Mouse (Mus musculus) ES-E14 (cell line): Measurements from ENCODE around the gene Hinfp. TPM values are rescaled to one million over a fixed set of nuclear protein-coding genes. Genes with fewer than 3 reads are reported as not detected.

Source experiments
- DNase-seq: peaks from one replicate; pipeline ENCODE4 v3.0.0-alpha.2; 2013; ENCODE audit warnings: low read depth, low spot score
- H3K27ac ChIP-seq: 2 replicates; pipeline ENCODE4 v1.5.1; 2012; ENCODE audit warnings: low read depth, mild to moderate bottlenecking, low read length, moderate library complexity, mixed read lengths; ENCODE audit not compliant: poor library complexity, insufficient read depth, severe bottlenecking
- H3K36me3 ChIP-seq: 2 replicates; pipeline ENCODE4 v1.6.1; 2012; ENCODE audit warnings: mild to moderate bottlenecking, low read length, moderate library complexity, mixed read lengths; ENCODE audit not compliant: control insufficient read depth, poor library complexity, insufficient read depth, severe bottlenecking
- H3K4me1 ChIP-seq, 2 experiments: fragments of 150-350 bp in 1 of 2; sonication (generic) in 1 of 2; 2 replicates each; pipeline ENCODE4 v1.6.1; 2012; ENCODE audit warnings: low read length in 2 of 2, mild to moderate bottlenecking in 1 of 2, mixed read lengths in 1 of 2; ENCODE audit not compliant: control insufficient read depth in 2 of 2, insufficient read depth in 2 of 2, poor library complexity in 1 of 2
- H3K4me3 ChIP-seq, 2 experiments: fragments of 150-350 bp in 1 of 2; sonication (generic) in 1 of 2; 2 replicates each; pipeline ENCODE4 v1.5.1; 2012; ENCODE audit warnings: low read length in 2 of 2, low read depth in 1 of 2, mild to moderate bottlenecking in 1 of 2, mixed read lengths in 1 of 2; ENCODE audit not compliant: insufficient read depth in 1 of 2, poor library complexity in 1 of 2, severe bottlenecking in 1 of 2
- H3K9ac ChIP-seq: 2 replicates; pipeline ENCODE4 v1.6.1; 2012; ENCODE audit warnings: low read depth, mild to moderate bottlenecking, low read length, mixed read lengths; ENCODE audit not compliant: poor library complexity, insufficient read depth, severe bottlenecking
- H3K9me3 ChIP-seq: fragments of 150-350 bp; sonication (generic); 2 replicates; pipeline ENCODE4 v1.6.1; 2012; ENCODE audit warnings: low read depth, mild to moderate bottlenecking, low read length; ENCODE audit not compliant: control insufficient read depth, insufficient read depth
- CHD2 ChIP-seq: IDR thresholded peaks from 2 replicates; pipeline ENCODE4 v1.6.1; 2014; ENCODE audit warnings: mild to moderate bottlenecking, low read depth, low read length, inconsistent platforms
- HCFC1 ChIP-seq: IDR thresholded peaks from 2 replicates; pipeline ENCODE4 v1.6.1; 2012; ENCODE audit warnings: low read length, inconsistent platforms, borderline replicate concordance; ENCODE audit not compliant: insufficient read depth
- MAFK ChIP-seq: IDR thresholded peaks from 2 replicates; pipeline ENCODE4 v1.6.1; 2014; ENCODE audit warnings: mild to moderate bottlenecking, low read depth, low read length, inconsistent platforms; ENCODE audit not compliant: insufficient read depth
- ZC3H11A ChIP-seq: IDR thresholded peaks from 2 replicates; pipeline ENCODE4 v1.6.1; 2012; ENCODE audit warnings: low read depth, mild to moderate bottlenecking, inconsistent platforms, low read length, borderline replicate concordance
- ZNF384 ChIP-seq: IDR thresholded peaks from 2 replicates; pipeline ENCODE4 v1.6.1; 2012; ENCODE audit warnings: low read depth, low read length, inconsistent platforms
- in situ Hi-C, 2 experiments: fragments of 600-800 bp; cut with MboI; formaldehyde crosslinking; loops; one replicate each; pipeline ENCODE4 v1.15.1; 2025; ENCODE audit warnings: low sequenced_read_pairs in 2 of 2, inconsistent platforms in 1 of 2; ENCODE audit not compliant: unreplicated experiment in 2 of 2
- total RNA-seq: library from RNA; depleted of rRNA; stranded (reverse); fragments of 300-350 nt; gene quantifications from 2 replicates; pipeline ENCODE4 v1.2.3, GENCODE M21; 2012; rRNA removed

Gene Hinfp
- 29.1 and 38.3 TPM in 2 replicates for total RNA-seq

GRCm38 (mm10) chr9:44305466-44306079 lies at the start of gene Hinfp:
Gene Hinfp, minus strand, starts transcription at chr9:44305671.
- Histone ChIP-seq H3K9ac (peak within 1 kb of the TSS; percentile 94), H3K9me3 (no peaks in the 10 kb centered on the region), H3K4me1 (peaks cover 6 to 14% of the 10 kb centered on the region in 2 experiments), H3K4me3 (peak within 1 kb of the TSS; percentile 87 to 93), H3K36me3 (peaks cover 5% of the 10 kb centered on the region), H3K27ac (peak within 1 kb of the TSS; percentile 66)
- TF ChIP-seq MAFK (no peak), HCFC1 (peak; percentile 69), ZC3H11A (no peak), CHD2 (no peak)
- DNase-seq, result peak; percentile 99
- in situ Hi-C loops, result no loop called here

- no peaks in the 10 kb centered on the region for H3K9me3 ChIP-seq
- TF ChIP-seq ZNF384, result no peak
- TF ChIP-seq CHD2, result no peak
- no peak for TF ChIP-seq ZC3H11A
- no peak for TF ChIP-seq HCFC1
- no peak for TF ChIP-seq MAFK
- in situ Hi-C loops, result no loop called here
- no peak overlapping the region for H3K4me3 ChIP-seq
- H3K36me3 ChIP-seq, result peaks cover 53% of the 10 kb centered on the region
- peaks cover 0 to 2% of the 10 kb centered on the region in 2 experiments; a peak in 1 of 4 replicates for H3K4me1 ChIP-seq
- no peak overlapping the region for H3K27ac ChIP-seq
- no peak for DNase-seq
- H3K9ac ChIP-seq, result no peak overlapping the region
These were observed 47.7 kb upstream of the Hinfp start for GRCm38 (mm10) chr9:44353142-44353541.

DNA sequence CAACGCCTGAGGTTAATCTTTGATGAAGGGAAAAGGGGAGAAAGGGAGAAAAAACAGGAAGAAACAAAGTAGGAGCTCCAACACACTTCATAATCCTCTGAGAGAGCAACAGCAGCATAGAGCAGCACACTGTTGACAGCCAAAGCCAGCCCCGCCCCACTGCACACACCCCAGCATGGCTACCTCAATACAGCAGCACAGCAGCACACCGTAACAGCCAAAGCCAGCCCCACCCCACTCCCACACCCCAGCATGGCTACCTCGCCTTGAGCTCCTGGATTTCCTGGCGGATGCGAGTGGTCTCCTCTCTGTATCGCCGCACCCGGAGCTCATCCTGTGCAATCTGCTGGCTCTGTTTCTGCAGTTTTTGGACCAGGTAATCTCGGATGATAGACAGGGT lies 46.9 kb upstream of the Hinfp start:
- Histone ChIP-seq H3K9me3 (no peaks in the 10 kb centered on the region), H3K9ac (0 out of 2 replicates have a peak overlapping the region, but pooled peaks have one; percentile 39), H3K4me3 (peak overlapping the region; percentile 12 to 36; a peak in 1 of 4 replicates), H3K27ac (no peak overlapping the region), H3K4me1 (peaks cover 0 to 6% of the 10 kb centered on the region in 2 experiments; a peak in 1 of 4 replicates), H3K36me3 (peaks cover 49% of the 10 kb centered on the region)
- in situ Hi-C loops, result no loop called here
- DNase-seq, result no peak
- no peak for TF ChIP-seq ZNF384
- no peak for TF ChIP-seq CHD2
- TF ChIP-seq MAFK, result no peak
- no peak for TF ChIP-seq HCFC1
- TF ChIP-seq ZC3H11A, result no peak

- peaks cover 2 to 9% of the 10 kb centered on the region in 2 experiments; a peak in 1 of 4 replicates for H3K4me1 ChIP-seq
- TF ChIP-seq HCFC1, result no peak
- no peak for TF ChIP-seq CHD2
- no peak for TF ChIP-seq ZC3H11A
- no peak for TF ChIP-seq ZNF384
- no peak for TF ChIP-seq MAFK
- no peaks in the 10 kb centered on the region for H3K9me3 ChIP-seq
- no peak overlapping the region for H3K9ac ChIP-seq
- no peak overlapping the region for H3K4me3 ChIP-seq
- in situ Hi-C loops, result no loop called here
- peaks cover 42% of the 10 kb centered on the region for H3K36me3 ChIP-seq
- no peak for DNase-seq
- no peak overlapping the region for H3K27ac ChIP-seq
These were observed 45.9 kb upstream of the Hinfp start for GRCm38 (mm10) chr9:44351396-44351795.

DNA sequence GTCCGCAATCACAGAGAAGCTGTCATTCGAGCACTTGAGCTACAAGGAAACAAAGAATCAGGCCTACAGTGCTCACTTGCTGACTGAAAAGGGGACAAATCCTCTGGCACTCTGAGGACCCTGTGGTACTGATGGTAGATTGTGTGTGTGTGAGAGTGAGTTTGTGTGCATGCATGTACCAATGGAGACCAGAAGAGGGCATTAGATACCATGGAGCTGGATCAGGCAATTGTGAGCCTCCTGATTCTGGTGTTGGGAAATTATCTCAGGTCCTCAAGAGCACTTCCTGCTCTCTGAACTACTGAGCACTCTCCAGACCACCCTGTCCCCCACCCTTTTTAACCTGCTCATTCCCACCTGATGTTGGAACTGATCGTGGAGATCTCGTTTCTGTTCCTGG lies 43.1 kb upstream of the Hinfp start:
- TF ChIP-seq ZC3H11A, result no peak
- no peak for TF ChIP-seq CHD2
- TF ChIP-seq MAFK, result no peak
- no peak for TF ChIP-seq ZNF384
- TF ChIP-seq HCFC1, result no peak
- Histone ChIP-seq H3K4me3 (no peak overlapping the region), H3K36me3 (peaks cover 20% of the 10 kb centered on the region), H3K27ac (no peak overlapping the region), H3K9me3 (no peaks in the 10 kb centered on the region), H3K4me1 (peaks cover 2 to 15% of the 10 kb centered on the region in 2 experiments; a peak in 3 of 4 replicates), H3K9ac (no peak overlapping the region)
- in situ Hi-C loops, result no loop called here
- DNase-seq, result no peak
